ENCODE assay signal across 32 mouse cellular contexts in genomic region chr9:76653311-76653710, GRCm38 (mm10).
"Had no signal": no experiment of that assay in that cellular context is flagged by ENCODE, and none has a peak within 500 bp of the region (broad histone marks: within the 10 kb centered on the region; RNA-seq: fewer than 3 reads in every experiment).

No protein-coding gene starts in this region.

- H3K9ac ChIP-seq: limb, embryonic 12.5 days; limb, embryonic 13.5 days; limb, embryonic 15.5 days; liver, embryonic 12.5 days; liver, embryonic 13.5 days; liver, embryonic 14.5 days; liver, embryonic 15.5 days; liver, postnatal 0 days; lung, embryonic 14.5 days; lung, embryonic 15.5 days; midbrain, embryonic 12.5 days; midbrain, embryonic 13.5 days; midbrain, embryonic 15.5 days; neural tube, embryonic 12.5 days had no signal

- H3K9me3 ChIP-seq: limb, embryonic 10.5 days; limb, embryonic 12.5 days; limb, embryonic 13.5 days; limb, embryonic 15.5 days; liver, embryonic 12.5 days; liver, embryonic 13.5 days; liver, embryonic 15.5 days; lung, embryonic 15.5 days; midbrain, embryonic 10.5 days; midbrain, embryonic 12.5 days; midbrain, embryonic 13.5 days; midbrain, embryonic 15.5 days; neural tube, embryonic 12.5 days had no signal

- H3K4me2 ChIP-seq: limb, embryonic 12.5 days; limb, embryonic 13.5 days; limb, embryonic 15.5 days; liver, embryonic 11.5 days; liver, embryonic 12.5 days; liver, embryonic 13.5 days; liver, embryonic 15.5 days; lung, embryonic 14.5 days; lung, embryonic 15.5 days; midbrain, embryonic 11.5 days; midbrain, embryonic 12.5 days; midbrain, embryonic 13.5 days; midbrain, embryonic 15.5 days; neural tube, embryonic 12.5 days had no signal

- DNase-seq: left cerebral cortex, postnatal 4 days; liver; liver, embryonic 13.5 days; liver, postnatal 0 days; lung, adult 18-20 months; lung, adult 2 months; lung, embryonic 14.5 days; lung, postnatal 10 days; lung, postnatal 14 days; lung, postnatal 36 days; lung, postnatal 4 days; midbrain, embryonic 14.5 days had no signal

- H3K4me1 ChIP-seq: limb, embryonic 10.5 days; limb, embryonic 12.5 days; limb, embryonic 13.5 days; limb, embryonic 15.5 days; liver, embryonic 12.5 days; liver, embryonic 13.5 days; liver, embryonic 15.5 days; lung, embryonic 15.5 days; megakaryocyte, embryonic 14.5 days; midbrain, embryonic 10.5 days; midbrain, embryonic 12.5 days; midbrain, embryonic 13.5 days; midbrain, embryonic 15.5 days; neural tube, embryonic 12.5 days had no signal

- ATAC-seq: liver, embryonic 12.5 days; liver, postnatal 0 days; lung, postnatal 0 days; midbrain, embryonic 13.5 days; midbrain, embryonic 15.5 days; midbrain, embryonic 16.5 days had no signal

- H3K36me3 ChIP-seq: limb, embryonic 10.5 days; limb, embryonic 12.5 days; limb, embryonic 13.5 days; limb, embryonic 15.5 days; liver, embryonic 12.5 days; liver, embryonic 13.5 days; liver, embryonic 15.5 days; lung, embryonic 15.5 days; midbrain, embryonic 10.5 days; midbrain, embryonic 12.5 days; midbrain, embryonic 13.5 days; midbrain, embryonic 15.5 days; neural tube, embryonic 12.5 days had no signal

- H3K27ac ChIP-seq: limb, embryonic 10.5 days; limb, embryonic 12.5 days; limb, embryonic 13.5 days; limb, embryonic 15.5 days; liver, embryonic 12.5 days; liver, embryonic 13.5 days; liver, embryonic 14.5 days; liver, embryonic 15.5 days; lung, embryonic 15.5 days; macrophage; midbrain, embryonic 10.5 days; midbrain, embryonic 12.5 days; midbrain, embryonic 13.5 days; midbrain, embryonic 15.5 days; neural tube, embryonic 12.5 days had no signal

- H3K4me3 ChIP-seq: limb, embryonic 10.5 days; limb, embryonic 12.5 days; limb, embryonic 13.5 days; limb, embryonic 15.5 days; liver, embryonic 12.5 days; liver, embryonic 13.5 days; liver, embryonic 15.5 days; lung, embryonic 15.5 days; megakaryocyte, embryonic 14.5 days; midbrain, embryonic 10.5 days; midbrain, embryonic 12.5 days; midbrain, embryonic 13.5 days; midbrain, embryonic 15.5 days; myocyte; neural tube, embryonic 12.5 days had no signal

- H3K27me3 ChIP-seq: limb, embryonic 12.5 days; limb, embryonic 13.5 days; limb, embryonic 15.5 days; liver, embryonic 12.5 days; liver, embryonic 13.5 days; liver, embryonic 15.5 days; lung, embryonic 15.5 days; megakaryocyte, embryonic 14.5 days; midbrain, embryonic 12.5 days; midbrain, embryonic 13.5 days; midbrain, embryonic 15.5 days; neural tube, embryonic 12.5 days had no signal
